Mouse (Mus musculus) liver, postnatal 0 days (tissue): ENCODE results near the gene Lcp1. TPM values are rescaled to one million over a fixed set of nuclear protein-coding genes. Genes with fewer than 3 reads are reported as not detected.

Experiments used
- ATAC-seq: fragments of 200-750 bp; cut with Nextera tagmentation; 2 replicates; pipeline ENCODE4 v1.8.0; 2017; ENCODE audit warnings: mild to moderate bottlenecking, moderate library complexity
- DNase-seq: peaks from one replicate; pipeline ENCODE4 v3.0.0-alpha.2; 2016
- H3K27ac ChIP-seq: fragments of 300-500 bp; sonication (generic); 2 replicates; pipeline ENCODE4 v1.5.1; 2014; ENCODE audit warnings: antibody characterized with exemption, moderate library complexity, mild to moderate bottlenecking, low read depth
- H3K27me3 ChIP-seq: fragments of 300-500 bp; sonication (generic); 2 replicates; pipeline ENCODE4 v1.6.1; 2014; ENCODE audit warnings: low read length, control low read depth, mixed read lengths; ENCODE audit not compliant: insufficient read depth
- H3K36me3 ChIP-seq: fragments of 300-500 bp; sonication (generic); replicated peaks from 2 replicates; pipeline ENCODE4 v1.6.1; 2014; ENCODE audit warnings: mild to moderate bottlenecking, control low read depth, low read length, moderate library complexity, mixed read lengths; ENCODE audit not compliant: insufficient read depth
- H3K4me1 ChIP-seq: fragments of 300-500 bp; sonication (generic); 2 replicates; pipeline ENCODE4 v1.6.1; 2014; ENCODE audit warnings: antibody characterized with exemption, mild to moderate bottlenecking, control low read depth; ENCODE audit not compliant: insufficient read depth
- H3K4me2 ChIP-seq: fragments of 300-500 bp; sonication (generic); 2 replicates; pipeline ENCODE4 v1.6.1; 2014; ENCODE audit warnings: low read depth, mild to moderate bottlenecking, low read length, moderate library complexity, mixed read lengths
- H3K4me3 ChIP-seq: fragments of 300-500 bp; sonication (generic); 2 replicates; pipeline ENCODE4 v1.5.1; 2014; ENCODE audit warnings: low read depth, low read length
- H3K9ac ChIP-seq: fragments of 300-500 bp; sonication (generic); replicated peaks from 2 replicates; pipeline ENCODE4 v1.6.1; 2014; ENCODE audit warnings: mild to moderate bottlenecking, moderate library complexity
- H3K9me3 ChIP-seq: fragments of 300-500 bp; sonication (generic); 2 replicates; pipeline ENCODE4 v1.6.1; 2016; ENCODE audit warnings: mild to moderate bottlenecking, control low read depth, low read length, mixed read lengths
- CTCF ChIP-seq: sonication (generic); IDR thresholded peaks from 2 replicates; pipeline ENCODE4 v1.5.1; 2016; ENCODE audit warnings: antibody characterized with exemption, low read depth
- EP300 ChIP-seq: IDR thresholded peaks from 2 replicates; pipeline ENCODE4 v1.6.1; 2016; ENCODE audit warnings: antibody characterized with exemption, low read depth, mild to moderate bottlenecking
- WGBS: fragments of 180-500 bp; shearing (Covaris S2); extraction: QIAGEN DNeasy Blood & Tissue Kit; methylation state at CpG from one replicate; pipeline ENCODE4 v1.1.7; 2014; ENCODE audit not compliant: insufficient replicate concordance; 5-methylcytosine and 5-hydroxymethylcytosine counted together
- microRNA-seq: library from miRNA; unstranded; fragments of <30 nt; microRNA quantifications from one replicate; pipeline ENCODE4, GENCODE M21; 2016
- polyA plus RNA-seq: library from polyadenylated mRNA; unstranded; fragments of >200 nt; fragmentation: Nextera tagmentation; extraction: Ambion mirVana; gene quantifications from 2 replicates; pipeline ENCODE4 v1.2.1, GENCODE M21; 2015

Lcp1 gene
- polyA plus RNA-seq, 1 experiment from 2014 or later, result 45.5 TPM

DNA sequence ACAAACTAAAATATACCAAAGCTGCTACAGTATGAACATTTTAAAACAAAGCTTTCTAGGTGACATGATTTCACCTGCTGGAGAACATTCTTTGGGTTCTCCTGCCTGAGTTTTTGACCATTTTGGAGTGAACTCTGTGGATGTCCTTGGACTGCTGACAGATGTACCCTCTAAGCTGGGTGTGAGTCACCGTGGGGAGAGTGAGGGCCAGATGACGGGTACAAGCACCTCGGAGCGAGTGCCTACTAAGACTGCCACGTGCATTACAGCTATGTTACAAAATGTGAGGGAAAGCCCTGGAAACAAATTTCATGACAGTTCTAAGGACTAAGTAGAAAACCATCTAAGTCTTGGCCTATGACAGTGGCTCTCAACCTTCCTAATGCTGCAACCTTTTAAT is 138.6 kb downstream of the Lcp1 start:
- no peak overlapping the region for H3K4me2 ChIP-seq
- TF ChIP-seq CTCF (no peak), EP300 (no peak)
- DNase-seq (no peak), ATAC-seq (no peak)
- WGBS, result 71% methylated on average over 5 of the region's 5 CpGs
- H3K27ac ChIP-seq, result no peak overlapping the region
- H3K36me3 ChIP-seq, result peaks cover 13% of the 10 kb centered on the region; the same call in 1 of the 2 replicates
- H3K9me3 ChIP-seq, result no peaks in the 10 kb centered on the region
- no peak overlapping the region for H3K9ac ChIP-seq
- H3K4me1 ChIP-seq, result no peaks in the 10 kb centered on the region
- H3K4me3 ChIP-seq, result no peak overlapping the region
- no peaks in the 10 kb centered on the region for H3K27me3 ChIP-seq

GRCm38 (mm10) chr14:75279716-75280115 is 148.8 kb downstream of the Lcp1 start:
- ATAC-seq (no peak), DNase-seq (no peak)
- H3K9me3 ChIP-seq, result no peaks in the 10 kb centered on the region
- H3K27me3 ChIP-seq, result no peaks in the 10 kb centered on the region
- H3K9ac ChIP-seq, result no peak overlapping the region
- H3K4me2 ChIP-seq, result no peak overlapping the region
- H3K4me3 ChIP-seq, result no peak overlapping the region
- H3K4me1 ChIP-seq, result peaks cover 6% of the 10 kb centered on the region
- no peaks in the 10 kb centered on the region; the same call in 1 of the 2 replicates for H3K36me3 ChIP-seq
- TF ChIP-seq EP300 (no peak), CTCF (no peak)
- H3K27ac ChIP-seq, result no peak overlapping the region
- 84% methylated on average over 6 of the region's 6 CpGs for WGBS

GRCm38 (mm10) chr14:75280406-75280805 is 149.5 kb downstream of the Lcp1 start:
- peaks cover 12% of the 10 kb centered on the region for H3K4me1 ChIP-seq
- no peak for ATAC-seq
- no peak for DNase-seq
- H3K4me3 ChIP-seq, result no peak overlapping the region
- H3K36me3 ChIP-seq, result no peaks in the 10 kb centered on the region; the same call in 1 of the 2 replicates
- H3K27me3 ChIP-seq, result no peaks in the 10 kb centered on the region
- H3K9ac ChIP-seq, result no peak overlapping the region
- WGBS, result 78% methylated on average over 5 of the region's 5 CpGs
- TF ChIP-seq EP300 (no peak), CTCF (no peak)
- H3K4me2 ChIP-seq, result no peak overlapping the region
- H3K9me3 ChIP-seq, result no peaks in the 10 kb centered on the region
- no peak overlapping the region for H3K27ac ChIP-seq

Small RNA genes lying within 50 kb of the gene (microRNA-seq; reads per million reads assigned to microRNA genes)
- not detected for gene Gm44482

Other genes with a start within 250 kb of the Lcp1 start
- 2.8 and 3.6 TPM in 2 replicates for gene Lrch1, start 183.2 kb upstream of the Lcp1 start, polyA plus RNA-seq
- 0.51 and 0.69 TPM in 2 replicates for gene Rubcnl, start 115.1 kb upstream of the Lcp1 start, polyA plus RNA-seq
- not detected in 2 replicates for gene Lrrc63, start 220 bp upstream of the Lcp1 start, polyA plus RNA-seq
- 400 and 408 TPM in 2 replicates for gene Cpb2, start 111.2 kb downstream of the Lcp1 start, polyA plus RNA-seq
- gene Zc3h13, start 153.3 kb downstream of the Lcp1 start, polyA plus RNA-seq, result 17.5 and 19.7 TPM in 2 replicates